Mouse (Mus musculus): ENCODE results near the gene Gm4969.
"Not testable (repeated sequence)": the region's sequence is repeated elsewhere in the genome, so short reads cannot be mapped to it uniquely, and the experiment has no call there.

Gm4969 gene

DNA sequence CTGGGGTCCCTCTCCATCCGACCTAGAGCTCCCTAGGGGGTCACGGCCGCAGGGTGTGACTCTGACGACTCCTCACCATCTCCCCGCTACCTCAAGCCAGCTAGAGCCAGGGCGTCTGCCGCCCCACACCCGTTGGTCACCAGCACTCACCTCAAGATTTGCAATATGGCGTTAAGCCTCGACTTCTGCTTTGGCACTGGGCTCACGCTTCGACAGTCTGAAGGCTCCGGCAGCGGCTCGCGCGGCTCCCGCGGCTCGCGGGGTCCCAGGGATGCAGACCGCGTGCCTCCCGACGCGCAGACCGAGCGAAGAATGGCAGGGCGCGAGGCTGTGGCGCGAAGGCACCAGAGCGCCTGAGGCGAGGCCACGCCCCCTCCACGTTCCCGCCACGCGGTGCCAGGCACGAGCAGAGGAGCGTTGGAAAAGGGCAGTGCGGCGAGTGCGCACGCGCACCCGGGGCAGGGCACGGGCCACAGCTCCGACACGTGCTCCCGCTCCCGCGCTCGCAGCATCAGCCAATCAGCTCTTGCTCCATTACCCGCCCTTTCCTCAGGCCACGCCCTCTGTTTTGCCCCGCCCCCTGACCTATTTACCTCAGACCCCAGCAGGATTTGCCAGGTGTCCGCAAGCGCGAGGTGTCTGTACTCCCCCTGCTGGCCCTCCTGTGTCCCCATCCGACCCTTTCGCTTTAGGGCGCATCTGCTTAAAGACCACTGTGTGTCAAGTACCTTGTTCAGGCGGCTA lies at the start of gene Gm4969:
Gene Gm4969, minus strand, starts transcription at position 341 of the 744 bp plus-strand sequence.
- DNase-seq (ENCODE audit: low spot score) = no peak

DNA sequence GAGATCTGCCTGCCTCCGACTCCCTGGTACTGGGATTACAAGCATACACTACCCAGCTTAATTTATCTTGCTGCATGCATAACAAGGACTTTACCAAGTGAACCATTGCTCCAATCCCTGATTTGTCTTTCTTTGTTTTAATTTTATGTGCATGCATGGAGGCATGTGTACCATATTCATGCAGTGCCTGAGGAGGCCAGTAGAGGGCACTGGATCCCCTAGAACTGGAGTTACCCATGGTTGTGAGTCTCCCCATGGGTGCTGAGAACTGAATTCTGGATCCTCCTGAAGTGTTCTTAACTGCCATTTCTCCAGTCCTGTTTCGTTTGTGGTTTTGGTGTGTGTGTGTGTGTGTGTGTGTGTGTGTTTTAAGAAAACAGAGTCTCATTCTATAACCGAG lies 48.8 kb upstream of the Gm4969 start:
- no peak for DNase-seq (ENCODE audit: low spot score)

DNA sequence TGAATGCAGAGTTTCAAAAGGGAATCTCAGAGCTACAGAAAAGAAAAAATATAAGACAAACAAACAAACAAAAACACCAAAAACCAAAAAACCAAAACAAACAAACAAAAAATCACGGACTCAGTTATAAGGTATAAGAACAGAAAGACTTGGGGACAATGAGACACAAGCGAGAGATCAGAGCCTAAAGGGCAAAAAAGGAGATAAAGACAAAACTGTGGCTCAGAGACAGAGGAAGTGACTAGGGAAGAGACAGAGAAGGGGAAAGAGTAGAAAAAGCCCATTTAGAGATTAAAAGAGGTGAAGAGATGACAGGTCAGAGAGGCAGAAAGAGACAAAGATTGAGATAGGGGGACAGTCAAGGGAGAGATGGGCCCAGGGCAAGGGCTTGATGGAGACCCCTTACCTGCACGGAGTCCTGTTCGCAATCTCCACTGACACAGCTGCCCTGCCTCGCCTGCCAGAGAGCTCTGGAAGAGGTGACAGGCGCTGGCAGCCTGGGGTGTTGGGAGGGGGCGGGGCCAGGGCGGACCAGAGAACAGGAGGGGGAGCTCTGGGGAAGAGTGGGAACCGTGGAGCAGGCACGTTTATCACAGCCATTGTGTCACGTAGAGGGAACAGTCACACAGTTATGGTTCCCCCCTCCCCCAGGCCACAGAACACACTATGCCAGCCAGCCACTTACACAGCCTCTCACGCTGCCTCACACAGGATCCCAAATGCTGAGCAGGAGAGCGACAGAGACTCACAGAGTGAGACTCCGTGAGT lies 47.7 kb upstream of the Gm4969 start, which contains the start of gene Gipr:
Gene Gipr, minus strand, starts transcription at position 472 of the 768 bp plus-strand sequence.
- DNase-seq (ENCODE audit: low spot score) = no peak

DNA sequence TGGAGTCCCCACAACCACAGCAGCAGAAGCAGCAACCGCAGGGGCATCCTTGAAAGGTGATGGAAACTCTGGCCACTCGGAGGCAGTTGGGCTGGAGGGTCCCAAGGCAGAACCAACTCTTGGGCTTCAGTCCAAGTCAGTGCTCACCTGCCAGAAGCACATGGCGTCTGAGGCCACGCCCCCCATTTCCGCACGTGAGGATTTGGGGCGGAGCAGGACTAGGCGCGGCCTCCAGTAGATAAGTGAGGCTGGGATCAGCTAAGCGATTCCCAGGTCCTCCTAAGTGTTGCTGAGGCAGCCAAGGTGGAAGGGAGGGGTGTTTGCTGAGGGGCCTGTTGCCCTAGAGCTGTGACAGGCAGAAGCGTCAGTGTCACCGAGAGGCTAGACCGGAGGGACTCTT lies 46.8 kb upstream of the Gm4969 start:
- peak; percentile 53 for DNase-seq (ENCODE audit: low spot score)

DNA sequence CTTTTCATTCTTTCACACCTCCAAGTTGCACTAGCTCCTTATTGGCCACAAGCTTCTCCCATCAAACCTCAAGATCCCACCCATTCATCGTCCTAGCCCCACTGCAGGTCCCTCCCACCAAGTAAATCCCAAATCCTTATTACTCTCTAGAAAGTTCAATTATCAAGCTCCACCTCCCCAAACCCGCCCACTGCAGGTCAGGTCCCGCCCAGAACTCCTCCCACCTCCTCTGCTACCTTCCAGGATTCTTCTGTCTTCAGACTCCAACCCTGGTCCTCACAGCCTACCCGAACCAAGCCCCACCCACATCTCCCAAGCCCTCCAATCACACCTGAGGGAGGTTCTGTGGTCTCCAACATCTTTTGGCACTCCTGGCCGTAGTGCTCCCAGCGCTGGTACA lies 46.0 kb upstream of the Gm4969 start:
- no peak for DNase-seq (ENCODE audit: low spot score)

DNA sequence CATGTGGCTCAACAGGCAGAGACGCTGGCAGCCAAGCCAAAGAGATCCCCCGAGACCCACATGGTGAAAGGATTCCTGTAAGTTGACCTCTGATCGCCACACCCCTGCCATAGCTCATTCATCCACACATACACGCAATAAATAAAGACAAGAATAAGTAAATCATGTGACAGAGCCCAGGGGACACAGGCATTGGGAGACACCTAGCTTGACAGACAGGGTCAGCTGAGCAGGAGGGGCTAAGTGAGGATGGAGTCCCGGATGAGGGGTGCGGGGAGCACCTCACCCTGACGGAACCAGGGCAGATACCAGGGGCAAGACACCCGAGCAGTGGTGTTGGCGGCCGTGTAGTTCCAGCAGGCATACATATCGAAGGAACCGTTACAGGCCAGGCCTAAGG lies 45.6 kb upstream of the Gm4969 start:
- no peak for DNase-seq (ENCODE audit: low spot score)

DNA sequence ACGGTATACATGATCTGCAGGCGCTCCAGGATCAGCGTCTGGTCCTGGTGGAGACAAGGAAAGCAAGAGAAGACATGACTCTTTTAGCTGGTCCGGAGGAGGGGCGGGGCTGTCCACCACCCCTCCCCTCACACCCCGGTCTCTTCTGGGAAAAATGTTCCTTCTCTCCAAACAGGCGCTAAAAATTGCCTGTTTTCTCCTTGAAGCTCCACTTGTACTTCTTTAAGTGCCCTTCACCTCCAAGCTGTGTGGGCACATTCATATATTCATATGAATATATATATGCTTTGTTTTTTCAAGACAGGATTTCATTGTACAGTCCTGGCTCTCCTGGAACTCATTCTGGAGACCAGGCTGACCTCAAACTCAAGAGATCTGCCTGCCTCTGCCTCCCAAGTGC lies 44.8 kb upstream of the Gm4969 start:
- no peak for DNase-seq (ENCODE audit: low spot score)

DNA sequence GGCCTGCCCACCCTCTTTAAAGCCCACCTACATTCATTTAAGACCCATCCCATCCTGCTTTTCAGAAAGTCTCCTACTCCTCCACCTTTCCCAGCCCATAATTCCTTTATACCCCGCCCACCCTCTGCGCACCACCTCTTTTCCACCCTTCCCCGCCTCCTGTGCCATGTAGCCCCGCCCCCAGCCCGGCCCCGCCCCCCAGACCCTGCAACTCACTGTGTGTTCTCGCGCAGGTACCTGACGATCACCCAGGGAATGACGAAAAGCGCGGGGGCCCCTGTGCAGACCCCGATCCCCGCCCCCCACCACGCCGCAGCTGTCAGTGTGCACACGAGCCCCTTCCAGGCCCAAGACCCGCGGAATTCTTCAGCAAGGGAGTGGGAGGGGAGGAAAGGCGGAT lies 41.9 kb upstream of the Gm4969 start:
- DNase-seq (ENCODE audit: low spot score) = no peak

DNA sequence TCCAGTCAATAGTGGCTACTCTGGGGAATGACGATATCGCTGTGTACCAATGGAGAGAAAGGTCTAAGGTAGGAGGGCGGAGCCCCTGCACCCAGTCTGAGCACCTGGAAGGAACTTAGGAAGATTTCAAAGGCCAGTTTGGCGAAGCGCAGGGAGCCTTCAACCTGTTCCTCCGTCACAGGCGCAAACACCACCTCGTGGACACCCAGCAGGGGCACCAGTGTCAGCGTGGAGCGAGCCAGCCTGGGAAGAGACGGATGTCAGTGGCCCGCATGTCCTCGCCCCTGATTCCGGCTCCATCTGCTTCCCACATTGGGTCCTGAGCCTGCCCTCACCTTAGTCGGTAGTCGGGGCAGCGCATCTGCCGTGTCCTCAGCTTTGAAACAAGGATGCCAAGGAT lies 41.2 kb upstream of the Gm4969 start:
- no peak for DNase-seq (ENCODE audit: low spot score)

DNA sequence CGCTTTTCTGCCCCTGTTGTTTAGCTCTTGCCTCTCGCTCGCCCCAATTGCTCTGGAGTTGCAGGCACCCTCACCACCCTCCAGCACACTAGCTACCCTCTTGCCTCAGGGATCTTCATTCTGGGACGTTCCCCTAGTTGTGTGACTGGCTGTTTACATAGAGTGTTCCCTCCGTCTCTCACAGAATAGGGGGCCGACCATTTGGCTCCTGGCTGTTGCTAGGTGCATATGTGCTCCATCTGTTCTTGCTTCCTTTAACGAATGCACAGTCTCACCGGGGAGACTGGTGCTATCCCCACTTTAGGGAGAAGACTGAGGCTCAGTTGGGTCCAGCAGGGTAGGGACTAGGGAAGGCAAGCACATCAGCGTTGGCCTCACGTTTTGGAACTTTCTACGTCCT lies 40.4 kb upstream of the Gm4969 start:
- no peak for DNase-seq (ENCODE audit: low spot score)

DNA sequence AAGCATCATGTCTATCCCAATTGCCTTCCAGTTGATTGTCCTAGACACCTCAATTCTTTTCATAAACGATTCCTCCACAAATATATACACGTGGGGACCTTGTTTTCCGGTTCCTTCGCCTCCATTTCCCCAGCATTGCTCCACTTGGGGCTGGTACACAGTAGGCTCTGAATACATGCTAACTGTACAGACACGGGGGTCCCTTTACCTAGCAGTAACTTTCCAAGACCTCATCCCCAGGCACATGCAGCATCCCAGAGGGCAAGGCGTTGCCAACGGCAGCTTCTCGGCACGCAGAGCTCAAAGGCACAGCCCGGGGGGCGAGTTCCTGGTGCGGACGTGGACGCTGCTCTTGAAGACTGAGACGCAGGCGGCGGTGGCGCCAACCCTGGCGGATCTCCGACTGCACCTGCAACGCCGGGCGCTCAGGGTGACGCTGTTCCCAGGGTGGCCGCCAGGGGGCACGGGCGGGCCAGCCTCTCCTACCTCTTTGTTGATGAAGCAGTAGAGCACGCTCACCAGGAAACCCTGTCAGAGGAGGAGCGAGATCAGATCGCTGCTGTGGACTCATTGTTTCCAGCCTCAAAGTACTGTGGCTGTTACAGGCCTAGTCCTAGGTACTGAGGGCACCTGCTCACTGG lies 39.1 kb upstream of the Gm4969 start:
- DNase-seq (ENCODE audit: low spot score) = peak; percentile 94

DNA sequence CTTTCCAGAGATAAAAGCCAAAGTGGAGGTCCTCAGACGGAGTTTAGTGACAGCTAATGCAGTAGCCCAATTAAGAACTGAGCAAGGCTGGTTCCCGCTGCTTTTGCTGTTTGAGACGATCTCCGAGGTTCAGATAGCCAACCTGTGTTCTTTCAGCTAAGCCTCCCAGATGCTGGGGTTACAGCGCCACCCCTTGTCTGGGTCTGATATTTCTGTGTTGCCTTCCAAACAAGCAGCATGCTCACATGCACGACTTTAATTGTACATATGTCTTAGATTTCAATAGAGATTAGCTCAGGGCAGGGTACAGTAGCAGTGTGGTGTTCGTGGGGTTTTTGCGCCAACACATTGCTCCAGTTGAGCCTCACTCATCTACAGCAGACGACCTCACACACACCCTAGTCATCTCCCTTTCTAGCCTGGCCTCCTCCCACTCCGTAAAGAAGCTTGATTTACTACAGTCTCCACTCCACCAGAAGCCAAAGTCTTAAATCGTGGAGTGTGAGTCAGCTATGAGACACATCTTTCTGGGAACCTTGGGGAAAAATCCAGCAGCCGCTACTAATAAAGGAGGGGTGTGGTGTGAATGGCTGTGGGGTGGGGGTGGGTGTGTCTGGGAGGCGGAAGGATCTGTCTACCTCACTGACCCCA lies 37.8 kb upstream of the Gm4969 start:
- no peak for DNase-seq (ENCODE audit: low spot score)

DNA sequence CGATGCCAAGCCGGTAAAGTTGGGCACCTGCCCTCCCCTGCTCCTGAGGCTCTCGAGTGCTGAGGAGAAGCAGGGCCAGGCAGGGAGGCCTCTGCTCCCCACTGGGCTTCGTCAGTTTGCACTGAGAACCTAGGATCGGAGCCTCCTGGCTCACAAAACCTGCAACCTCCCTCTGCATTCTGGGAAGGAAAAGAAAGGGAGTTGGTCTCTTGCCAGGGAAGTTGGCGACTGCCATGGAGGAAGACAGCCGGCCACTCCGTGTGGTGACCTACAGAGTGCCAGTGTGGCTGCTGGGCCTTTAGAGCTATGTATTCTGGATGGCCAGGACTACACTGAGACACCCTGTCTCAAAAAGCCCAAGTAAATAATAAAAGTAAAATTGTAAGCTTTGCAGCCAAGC lies 36.6 kb upstream of the Gm4969 start:
- no peak for DNase-seq (ENCODE audit: low spot score)

DNA sequence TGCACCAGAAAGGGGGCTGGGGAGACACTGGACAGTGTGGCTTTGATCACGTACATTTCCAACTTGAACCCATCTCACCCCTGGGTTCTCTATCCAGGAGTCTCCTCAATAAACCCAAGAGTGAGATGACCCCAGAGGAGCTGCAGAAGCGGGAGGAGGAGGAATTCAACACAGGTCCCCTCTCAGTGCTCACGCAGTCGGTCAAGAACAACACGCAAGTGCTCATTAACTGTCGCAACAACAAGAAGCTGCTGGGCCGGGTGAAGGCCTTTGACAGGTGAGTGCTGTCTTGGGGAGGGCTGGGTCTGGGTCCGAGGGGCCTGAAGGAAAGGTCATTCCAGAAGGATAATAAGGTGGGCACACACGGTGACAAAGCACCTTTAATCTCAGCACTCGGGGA lies 33.0 kb upstream of the Gm4969 start:
- not testable (repeated sequence) for DNase-seq (ENCODE audit: low spot score)

DNA sequence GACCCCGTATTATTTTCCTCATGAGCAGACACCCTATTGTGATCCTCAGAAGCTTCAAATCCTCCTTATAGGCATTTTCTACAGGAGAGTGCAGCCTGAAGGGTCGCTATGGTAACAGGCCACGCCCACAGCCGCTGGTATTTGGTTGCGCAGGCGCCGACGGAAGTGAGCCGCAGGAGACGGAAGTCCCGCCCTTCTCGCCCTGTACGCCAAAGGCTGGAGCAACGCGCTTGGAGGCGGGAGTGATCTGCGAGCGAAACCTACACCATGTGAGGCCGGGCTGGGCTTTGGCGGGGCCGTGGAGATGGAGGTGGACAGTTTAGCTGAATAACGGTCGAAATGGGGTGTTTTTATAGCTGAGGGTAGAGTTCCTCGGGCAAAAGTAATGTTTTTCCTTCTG lies 31.5 kb upstream of the Gm4969 start, which contains the start of gene Snrpd2:
Gene Snrpd2, plus strand, starts transcription at position 97 of the 400 bp plus-strand sequence.
- peak; percentile 91 for DNase-seq (ENCODE audit: low spot score)

DNA sequence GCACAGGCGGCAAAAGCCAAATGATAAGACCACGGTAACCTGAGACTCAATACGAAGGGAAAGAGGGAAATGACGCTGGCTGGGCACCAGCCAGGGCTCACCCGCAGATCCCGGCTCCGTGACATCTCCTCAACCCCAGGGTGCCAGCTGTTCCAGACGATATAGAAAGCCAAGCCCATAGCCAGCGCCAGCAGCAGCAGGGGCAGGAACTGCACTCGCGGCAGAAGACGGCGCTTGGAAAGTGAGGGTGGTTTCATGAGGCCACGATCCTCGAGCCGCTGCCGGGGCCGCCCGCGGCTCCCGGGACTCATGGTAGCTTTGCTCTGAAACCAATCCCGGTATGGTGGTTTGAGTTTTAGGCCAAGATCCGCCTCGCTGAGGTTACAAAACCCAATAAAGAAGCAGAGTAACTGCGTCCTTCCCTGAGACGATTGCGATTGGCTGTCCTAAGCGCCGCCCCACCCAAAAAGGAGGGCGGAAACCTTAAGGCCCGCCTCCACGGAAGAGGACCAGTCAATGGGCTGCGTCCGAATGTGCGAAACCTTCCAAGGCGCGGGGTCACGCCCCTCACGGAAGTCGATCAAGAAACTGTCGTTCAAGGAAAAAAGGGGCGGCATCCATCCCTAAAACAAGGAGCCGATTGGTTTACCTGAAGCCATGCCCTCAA lies 30.8 kb upstream of the Gm4969 start, which contains the start of gene Qpctl:
Gene Qpctl, minus strand, starts transcription at position 417 of the 667 bp plus-strand sequence.
- peak; percentile 99 for DNase-seq (ENCODE audit: low spot score)

DNA sequence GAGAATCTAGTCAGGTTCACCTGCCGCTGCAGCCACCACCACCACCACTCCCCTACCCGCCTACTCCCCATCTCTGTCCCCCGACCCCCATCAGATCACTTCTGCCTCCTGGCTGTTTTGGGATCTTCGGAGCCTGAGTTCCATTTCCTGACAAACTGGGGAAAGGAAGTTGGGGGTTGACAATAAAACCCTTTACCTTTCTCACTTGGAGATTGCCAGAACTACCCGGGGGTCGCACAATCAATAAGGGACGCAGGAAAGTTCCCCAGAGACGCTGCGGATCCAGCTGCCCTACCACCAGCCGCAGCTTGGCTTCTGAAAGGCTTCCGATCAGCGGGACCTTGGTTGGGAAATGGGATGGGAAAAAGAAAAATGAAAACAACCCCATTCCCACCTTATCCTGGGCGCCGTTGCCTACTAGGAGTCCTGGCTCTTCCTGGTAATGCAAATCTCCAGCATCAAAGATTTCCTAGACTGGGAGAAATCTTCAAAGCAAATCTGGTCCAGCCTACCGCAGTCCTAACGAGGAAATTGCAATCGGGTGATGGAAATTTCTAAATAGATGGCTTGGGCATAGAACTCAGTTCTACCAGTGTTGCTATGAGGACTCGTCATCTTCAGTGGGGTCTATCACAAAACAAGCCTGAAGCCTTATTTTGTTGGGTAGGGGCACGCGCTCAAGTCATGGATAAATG lies 30.2 kb upstream of the Gm4969 start:
- no peak for DNase-seq (ENCODE audit: low spot score)

DNA sequence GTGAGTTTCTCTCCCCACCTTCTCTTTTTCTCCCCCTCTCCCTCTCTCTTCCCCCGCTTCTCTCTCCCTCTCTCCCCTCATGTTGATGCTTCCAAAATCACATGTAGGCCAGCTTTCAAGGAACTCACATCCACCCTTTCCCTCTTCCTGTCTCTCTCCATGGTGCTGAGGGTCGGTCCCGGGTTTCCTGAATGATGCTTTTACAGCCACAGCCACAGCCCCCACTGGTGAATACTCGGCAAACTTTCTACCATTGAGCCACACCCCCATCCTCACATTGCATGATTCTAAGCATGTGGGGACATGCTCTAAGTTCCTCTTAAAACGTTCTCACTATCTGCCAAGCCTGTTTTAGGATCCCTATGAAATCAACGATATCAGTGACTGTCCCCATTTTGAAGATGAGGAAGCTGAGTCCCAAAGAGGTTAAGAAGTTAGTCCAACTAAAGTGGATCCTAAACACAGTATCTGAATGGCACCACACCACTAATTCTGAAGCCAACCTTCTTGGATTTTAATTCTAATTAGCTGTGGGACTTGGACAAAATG lies 29.4 kb upstream of the Gm4969 start:
- DNase-seq (ENCODE audit: low spot score) = no peak

DNA sequence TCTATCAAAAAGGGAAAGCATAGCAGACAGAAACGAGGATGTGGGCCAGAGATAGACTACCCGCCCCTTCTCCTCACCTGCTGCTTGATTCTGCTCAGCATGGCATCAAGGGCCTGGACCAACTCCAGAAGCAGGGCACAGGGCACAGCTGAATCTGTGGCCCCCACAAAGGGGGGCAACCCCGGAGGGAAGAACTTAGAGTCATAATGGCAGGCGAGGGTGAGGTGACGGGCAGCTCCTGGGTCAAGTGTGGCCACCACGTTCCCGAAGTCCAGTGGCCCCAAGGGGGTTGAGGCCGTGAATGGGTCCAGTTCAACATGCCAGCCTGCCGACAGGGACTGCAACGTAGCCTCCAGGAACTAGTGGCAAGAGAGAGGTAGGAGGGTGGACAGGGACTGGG lies 28.6 kb upstream of the Gm4969 start:
- DNase-seq (ENCODE audit: low spot score) = no peak

DNA sequence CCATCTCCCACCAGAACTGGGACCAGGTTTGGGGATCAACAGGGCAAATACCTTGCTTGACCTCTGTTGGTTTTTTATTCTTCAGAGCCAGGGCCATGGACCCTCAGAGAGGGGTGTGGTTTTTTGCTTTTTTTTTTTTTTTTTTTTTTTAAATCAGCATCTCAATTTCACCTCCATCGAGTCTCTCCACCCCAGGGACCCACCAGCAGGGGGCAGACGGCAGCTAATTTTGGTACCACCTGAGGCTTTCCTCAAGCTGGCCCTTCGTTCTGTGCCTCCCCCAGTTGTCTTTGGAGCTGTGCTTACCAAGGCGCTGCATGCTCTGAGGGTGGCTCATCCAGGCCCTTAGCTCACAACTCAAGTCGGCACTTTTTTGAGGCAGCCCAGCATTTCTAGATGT lies 19.2 kb upstream of the Gm4969 start:
- peak; percentile 65 for DNase-seq (ENCODE audit: low spot score)

Measured in T-cell, adult 2 months (primary cell).